Mouse (Mus musculus) right cerebral cortex, postnatal 36 days (tissue): ENCODE results near the gene Gm973.

Experiments
- DNase-seq, 2 experiments: peaks; one replicate each; pipeline ENCODE4 v3.0.0; 2022; ENCODE audit warnings: low spot score in 2 of 2, mixed read lengths in 1 of 2

Gene Gm973

DNA sequence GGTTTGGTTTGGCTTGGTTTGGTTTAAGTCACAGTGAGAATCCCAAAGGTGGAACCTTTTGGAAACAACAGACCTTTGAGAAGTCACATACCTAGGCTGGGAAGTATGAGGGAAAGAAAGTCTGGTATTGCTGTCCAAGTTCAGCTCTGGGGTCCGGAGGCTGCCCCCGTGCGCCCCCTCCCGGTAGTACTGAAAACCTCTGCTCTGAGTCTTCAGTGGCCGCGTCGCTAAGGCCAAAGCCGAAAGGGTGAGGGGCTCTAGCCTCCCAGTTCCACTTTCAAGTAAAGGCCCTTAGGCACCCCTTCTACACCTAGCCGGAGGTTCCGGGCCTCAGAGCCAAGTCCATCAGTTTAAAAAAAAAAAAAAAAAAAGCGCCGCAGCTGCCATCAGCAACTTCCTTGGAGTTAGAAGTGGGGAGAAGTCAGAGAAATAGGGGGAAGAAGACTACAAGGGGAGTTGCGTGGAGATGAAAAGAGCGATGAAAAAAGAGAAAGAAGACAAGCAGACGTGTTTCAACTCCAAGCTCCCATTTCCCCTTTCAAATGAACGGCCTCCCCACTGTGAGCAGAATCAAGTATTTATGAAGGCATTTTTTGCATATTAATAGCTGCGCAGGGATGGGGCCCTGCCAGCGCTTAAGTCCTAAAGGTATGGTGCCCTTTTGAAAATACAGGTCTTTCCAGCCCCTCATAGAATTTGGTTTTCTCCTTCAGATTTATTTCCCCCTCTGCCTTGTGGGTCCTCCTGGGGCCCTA, 68.8 kb downstream of the Gm973 start:
- DNase-seq = peak in 1 of 2 experiments; percentile 20

DNA sequence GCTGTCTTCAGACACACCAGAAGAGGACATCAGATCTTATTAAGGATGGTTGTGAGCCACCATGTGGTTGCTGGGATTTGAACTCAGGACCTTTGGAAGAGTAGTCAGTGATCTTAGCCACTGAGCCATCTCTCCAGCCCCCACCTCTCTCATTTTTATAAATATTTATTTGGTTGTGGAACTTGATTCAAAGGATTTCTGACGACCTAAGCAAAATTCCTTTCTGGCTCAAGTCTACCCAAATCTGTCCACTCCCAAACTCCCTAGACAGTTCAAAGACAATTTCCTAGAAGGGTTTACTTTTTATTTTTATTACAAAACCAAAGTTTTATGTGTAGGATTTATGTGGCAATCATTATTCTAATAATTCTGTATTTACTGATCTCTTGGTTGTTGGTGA, 73.2 kb downstream of the Gm973 start:
- DNase-seq = no peak

DNA sequence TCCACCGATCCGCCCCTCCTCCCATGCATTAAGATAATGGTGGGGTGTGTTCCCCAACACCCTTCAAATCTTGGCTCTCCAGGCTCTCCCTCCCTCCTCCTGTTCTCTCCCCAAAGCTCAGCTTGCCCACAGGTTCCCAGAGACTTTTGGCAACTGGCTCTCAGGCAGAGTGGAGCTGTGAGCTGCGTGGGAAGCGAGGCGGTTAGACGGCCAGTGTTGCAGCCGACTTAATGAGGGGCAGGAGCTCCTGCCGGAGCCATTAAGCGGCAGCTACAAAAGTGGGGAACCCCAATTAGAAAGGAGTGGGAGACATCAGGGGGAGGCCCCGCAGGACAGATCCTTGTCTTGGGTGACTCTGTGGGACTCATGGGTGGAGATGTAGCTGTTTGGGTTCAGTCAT, 76.3 kb downstream of the Gm973 start:
- DNase-seq = peak in 1 of 2 experiments; percentile 36

DNA sequence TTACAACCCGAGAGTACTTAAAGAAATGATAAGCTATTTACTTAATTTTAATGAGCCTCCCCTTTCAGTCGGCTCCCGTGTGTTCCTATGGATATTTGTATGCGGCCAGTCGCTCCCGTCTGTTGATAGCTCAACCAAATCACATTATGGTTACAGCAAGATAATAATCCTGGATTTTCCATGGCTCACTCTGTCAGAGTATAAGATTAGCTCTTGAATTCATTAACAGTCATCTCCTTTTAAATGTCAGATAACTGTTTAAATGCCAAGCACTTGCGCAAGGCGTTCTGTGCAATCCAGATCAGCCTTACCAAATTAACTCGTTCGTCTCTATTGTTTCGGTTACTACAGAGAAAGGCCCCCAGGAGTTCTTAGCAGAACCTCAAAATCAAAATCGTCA, 76.8 kb downstream of the Gm973 start:
- DNase-seq = no peak

DNA sequence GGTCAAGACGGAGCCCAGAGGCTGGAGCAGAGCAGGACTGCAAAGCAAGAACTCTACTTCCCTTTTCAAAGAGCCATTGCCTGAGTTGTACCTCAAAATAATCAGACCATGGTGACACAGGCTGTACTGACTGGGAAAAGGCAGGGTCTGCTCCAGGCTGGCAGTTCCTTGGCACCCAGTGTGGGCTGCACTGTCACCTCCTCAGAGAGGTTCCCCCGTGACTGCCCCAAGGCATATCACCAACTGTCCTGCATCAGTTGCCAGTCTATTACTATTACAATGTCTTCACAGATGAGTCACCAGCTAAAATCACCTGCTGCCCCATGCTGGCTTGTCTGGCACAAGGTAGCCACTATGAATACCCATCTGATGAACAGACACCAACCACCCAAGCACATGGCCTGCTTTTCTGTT, 77.6 kb downstream of the Gm973 start:
- no peak for DNase-seq

DNA sequence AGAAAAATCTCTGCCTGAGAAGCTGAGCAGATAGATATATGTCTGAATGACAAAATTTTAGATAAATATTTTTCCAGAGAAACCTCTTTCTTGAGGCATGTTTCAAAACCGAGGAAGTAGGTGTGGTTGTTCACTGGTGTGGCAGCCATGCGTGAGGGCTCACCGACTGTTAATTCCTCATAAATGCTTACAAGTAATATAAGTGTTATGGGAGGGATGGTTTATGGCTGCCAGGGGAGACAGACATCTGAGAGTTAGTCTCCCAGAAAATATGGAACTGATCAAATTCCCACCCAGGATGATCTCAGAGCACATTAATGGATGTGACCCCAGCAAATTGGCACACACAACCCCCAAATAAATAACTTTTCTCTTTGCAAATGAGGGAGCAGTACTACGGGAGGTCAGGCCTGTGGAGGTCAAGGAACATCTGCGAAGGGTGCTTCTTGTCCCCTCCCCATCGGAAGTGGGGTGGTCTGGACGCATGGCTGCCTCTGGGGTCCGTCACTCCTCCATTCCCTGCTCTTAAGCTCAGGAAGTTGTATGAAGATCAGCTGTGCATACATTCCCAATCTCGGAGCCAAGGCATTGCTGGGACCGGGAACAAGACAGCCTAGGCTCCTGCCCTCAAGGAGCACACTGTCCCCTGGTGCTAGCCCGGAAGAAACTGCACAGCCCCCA, 78.7 kb downstream of the Gm973 start:
- no peak for DNase-seq

DNA sequence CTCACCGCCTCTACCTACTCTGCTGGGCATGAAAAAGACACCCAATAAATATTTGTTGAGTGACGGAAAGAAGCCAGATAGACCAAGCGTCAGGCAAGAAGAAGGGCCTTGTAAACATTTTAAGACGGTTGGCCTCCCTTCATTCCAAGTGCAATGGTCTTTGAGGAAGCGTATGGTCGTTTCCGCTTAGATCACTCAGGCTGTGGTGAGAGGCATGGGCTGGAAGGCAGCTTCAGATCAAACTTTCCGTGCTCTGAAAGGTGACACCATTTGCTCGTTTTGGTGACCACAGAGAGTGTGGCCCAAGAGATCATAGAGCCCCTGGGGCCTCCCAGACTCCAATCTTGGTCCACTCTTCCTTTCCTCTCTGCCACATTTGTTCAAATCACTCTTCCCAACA, 79.5 kb downstream of the Gm973 start:
- DNase-seq = no peak

DNA sequence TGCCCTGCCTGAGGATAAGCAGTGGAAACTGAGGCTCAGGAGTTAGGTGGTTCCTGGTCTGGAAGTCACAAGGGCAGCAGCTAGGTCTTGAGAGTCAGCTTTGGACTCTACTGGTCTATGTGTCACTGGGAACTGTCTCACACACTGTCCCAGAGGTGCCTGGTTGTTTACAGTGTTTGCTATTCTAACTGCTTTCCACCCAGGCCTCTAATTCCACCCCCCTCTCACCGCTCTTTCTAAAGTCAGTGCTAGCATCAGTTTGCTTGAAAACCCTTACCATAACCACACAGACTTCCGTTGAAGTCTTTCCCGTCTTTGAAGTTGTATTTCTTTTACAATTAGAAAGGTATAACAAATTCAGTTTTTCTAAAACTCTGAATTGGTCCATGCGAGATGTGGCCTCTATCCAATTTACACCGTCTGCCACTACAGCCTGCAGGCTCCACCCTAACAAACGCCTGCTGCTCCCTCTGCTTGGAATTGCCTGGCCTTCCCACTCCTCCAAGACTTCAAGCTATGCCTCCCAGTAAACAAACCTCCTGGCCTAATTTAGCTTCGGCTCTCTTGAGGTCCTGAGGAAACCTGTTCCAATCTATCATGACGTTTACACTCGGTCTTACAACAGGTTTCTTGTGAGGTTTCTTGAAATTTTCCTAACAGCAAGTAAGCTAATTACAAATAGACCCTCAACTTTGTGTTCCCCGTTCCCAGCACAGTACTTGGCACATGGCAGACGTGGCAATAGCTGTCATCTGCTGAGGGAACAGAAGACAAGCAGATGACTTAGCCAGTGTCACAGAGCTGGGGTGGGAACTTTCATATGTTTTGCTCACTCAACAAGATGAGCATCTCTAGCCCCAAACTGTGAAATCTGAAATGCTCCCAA, 86.7 kb downstream of the Gm973 start:
- no peak for DNase-seq

DNA sequence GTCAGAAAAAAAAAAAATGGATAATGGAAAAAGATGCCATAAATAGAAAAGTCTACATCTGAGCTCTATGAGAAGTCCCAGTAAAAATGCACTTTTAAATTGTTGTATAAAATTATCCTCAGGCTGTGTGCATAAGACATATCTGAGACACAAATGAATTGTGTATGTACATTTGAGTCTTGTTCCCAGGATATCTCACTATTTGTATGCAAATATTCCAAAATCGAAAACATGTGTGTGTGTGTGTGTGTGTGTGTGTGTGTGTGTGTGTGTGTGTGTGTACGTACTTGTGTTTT, 87.3 kb downstream of the Gm973 start:
- no peak for DNase-seq

DNA sequence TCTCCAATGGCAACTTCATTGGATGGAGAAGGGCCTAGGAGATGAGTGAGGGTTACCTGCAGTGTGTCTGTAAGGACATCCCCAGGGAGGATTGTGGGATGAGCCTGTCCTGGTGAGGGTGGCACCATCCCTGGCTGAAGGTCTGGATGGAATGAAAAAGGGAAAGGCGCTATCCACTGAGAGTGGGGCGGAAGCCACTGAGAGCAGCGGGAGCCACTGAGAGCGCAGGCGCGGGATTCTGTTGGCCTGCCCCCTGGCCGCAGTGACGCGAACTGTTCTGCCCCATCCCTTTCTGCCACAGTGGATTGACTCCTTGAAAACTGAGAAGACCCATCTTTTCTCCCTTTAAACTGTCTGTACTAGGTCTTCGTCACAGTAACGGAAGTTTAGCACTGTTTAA, 87.8 kb downstream of the Gm973 start:
- DNase-seq = no peak

DNA sequence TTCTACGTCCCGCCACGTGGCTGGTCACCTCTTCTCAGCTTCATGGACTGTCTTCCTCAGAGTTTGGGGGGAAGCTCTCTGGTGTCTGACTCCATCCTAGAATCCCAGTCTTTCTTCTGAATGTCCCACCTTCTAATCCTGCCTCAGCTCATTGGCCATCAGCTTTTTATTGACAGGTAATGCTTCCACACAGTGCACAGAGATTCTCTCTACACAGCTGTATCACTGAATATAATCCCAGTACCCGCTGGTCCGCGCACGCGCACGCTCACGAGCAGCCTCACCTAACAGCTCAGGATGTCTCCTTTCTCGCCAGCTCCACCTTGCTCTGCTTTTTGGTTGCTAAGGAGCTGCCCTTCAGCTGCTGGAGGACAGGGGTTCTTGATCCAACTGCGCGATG, 90.4 kb downstream of the Gm973 start:
- no peak for DNase-seq

DNA sequence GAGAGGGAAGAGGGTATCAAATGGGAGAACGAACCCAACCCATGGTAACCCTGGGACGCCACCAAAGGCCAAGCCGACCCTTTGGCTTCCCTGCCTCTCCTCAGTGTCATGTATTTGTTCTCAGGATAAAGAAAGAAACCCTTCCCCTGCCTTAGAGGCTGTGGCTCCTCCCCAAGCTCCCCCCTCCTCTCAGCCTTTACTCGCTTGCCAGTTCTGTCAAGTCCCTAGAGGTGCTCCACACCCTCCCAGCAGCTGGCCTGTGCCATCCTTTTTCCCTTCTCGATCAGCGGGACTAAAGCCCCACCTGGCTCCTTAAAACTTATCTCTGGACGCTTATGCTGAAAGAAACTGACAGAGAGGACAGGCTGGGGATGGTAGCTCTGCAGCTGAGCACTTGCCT, 91.0 kb downstream of the Gm973 start:
- DNase-seq = no peak

DNA sequence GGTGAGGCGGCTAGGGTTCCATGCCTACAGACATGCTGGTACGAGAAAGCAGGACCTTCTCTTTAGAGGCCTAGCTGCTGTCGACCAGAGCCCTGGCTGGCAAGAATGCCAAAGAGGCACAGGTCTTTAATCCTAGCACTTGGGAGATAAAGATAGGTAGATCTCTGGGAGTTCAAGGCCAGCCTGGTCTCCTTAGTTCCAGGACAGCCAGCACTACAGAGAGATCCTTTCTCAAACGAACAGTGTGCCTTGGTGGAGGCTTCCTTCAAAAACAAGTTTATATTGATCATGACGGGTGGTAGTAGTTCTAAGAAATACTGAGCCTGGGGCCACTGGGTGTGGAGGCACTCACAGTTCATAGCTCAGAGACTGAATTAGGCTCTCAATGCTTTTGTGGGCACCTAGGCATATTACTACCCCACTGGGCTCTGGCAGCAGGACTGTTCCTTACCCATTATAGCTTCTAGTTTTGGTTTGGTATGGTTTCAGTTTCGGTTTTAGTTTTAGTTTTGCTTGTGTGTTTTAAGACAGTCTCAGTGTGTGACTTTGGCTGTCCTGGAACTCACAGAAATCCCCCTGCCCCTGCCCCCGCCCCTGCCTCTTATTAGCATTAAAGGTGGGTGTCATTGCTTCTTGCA, 92.2 kb downstream of the Gm973 start:
- DNase-seq = no peak

DNA sequence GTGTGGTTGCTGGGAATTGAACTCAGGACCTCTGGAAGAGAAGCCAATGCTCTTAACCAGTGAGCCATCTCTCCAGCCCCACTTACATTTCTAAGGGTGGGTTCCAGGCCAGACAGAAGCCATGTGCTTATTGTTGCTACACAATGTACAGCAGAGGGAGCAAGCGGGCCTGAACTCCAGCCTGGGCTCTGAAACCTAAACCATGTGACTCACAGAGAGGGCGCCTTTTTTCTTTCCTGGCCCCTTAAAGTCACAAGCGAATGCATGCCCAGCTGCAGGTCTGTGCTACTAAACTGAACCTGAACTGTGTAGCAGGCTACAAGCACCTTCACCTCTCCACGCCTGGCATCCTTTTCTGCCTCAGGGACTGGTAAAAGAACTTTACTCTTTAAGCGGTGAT, 92.9 kb downstream of the Gm973 start:
- no peak for DNase-seq

DNA sequence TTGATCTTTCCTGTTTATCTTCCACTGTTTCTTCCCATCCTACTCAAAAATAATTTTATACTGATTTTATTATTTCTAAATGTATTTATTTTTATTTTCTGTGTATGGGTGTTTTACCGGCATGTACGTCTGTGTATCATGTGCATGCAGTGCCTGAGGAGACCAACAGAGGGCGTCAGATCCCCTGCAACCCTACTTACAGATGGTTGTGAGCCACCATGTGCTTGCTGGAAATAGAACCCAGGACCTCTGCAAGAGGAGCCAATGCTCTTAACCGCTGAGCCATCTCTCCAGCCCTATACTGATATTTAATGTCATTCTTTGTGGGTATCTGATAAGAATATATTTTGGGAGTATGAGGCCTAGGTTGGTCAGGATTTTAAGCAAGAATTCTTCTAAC, 93.4 kb downstream of the Gm973 start:
- no peak for DNase-seq

DNA sequence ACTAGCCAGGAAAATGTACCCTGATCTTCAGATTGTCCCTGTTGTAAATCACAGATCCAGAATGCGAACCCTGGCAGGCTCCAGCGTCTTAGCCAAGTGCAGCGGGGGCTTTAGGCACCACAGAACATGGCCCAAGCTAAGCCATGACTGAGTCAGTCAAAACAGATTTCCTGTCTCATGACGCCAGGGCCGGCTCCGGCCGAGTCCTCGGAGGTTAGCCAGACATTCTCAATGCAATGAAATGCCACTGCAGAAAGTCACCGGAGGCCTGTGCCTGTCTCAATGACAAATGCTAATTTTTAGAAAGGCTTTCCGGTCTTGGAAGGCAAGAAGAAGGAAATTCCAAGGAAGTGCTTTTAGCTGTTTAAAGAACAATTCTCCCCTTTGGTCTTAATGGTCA, 93.8 kb downstream of the Gm973 start:
- no peak for DNase-seq

DNA sequence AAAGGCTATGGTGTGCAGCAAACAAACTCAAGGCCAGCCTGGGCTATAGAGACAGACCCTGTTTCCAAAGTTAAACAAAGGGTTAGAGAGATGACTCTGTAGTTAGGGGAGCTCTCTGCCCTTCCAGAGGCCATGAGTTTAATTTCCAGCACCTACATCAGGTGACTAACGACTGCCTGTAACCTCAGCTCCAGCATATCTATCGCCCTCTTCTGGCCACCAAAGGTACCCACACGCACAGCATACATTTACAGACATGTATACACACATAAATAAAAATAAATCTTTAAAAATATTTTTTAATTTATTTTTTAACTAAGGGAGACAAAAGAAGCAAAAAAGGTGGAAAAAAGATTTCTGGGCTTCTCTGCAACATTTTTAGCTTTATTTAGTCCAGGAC, 94.9 kb downstream of the Gm973 start:
- no peak for DNase-seq

DNA sequence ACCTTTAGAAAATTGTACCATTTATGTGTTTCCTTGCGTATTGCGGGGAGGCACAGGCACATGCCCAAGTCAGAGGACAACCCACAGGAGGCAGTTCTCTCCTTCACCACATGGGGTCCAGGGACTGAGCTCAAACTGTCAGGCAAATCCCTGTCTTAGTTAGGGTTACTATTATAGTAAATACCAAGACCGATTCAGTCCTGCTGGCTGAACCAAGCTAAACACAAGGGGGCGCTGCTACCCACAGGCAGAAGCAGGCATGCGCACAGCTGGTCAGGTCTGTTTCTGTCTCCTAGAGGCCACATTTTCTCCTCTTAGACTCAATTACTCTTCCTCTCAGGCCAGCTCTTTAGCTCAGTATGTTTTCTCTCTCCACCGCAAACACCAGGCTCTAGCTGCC, 97.7 kb downstream of the Gm973 start:
- no peak for DNase-seq

DNA sequence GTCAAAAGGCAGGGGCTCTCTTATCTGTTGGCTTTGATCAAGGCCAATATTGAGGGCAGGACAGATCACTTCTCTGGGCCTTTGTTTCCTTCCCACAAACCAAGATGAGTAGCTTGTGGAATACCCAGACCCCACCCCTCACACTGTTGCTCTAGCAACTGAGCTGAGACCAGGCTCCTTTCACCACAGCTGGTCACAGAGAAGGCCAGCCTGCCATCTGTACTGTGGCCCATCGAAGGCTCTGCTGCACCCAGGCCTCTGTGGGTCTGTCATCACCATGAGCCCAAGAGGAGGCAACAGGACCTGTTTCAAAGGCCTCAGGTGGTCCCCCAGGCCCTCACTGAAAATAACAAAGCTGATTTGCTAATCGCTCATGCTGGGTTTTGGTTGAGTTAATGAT, 99.0 kb downstream of the Gm973 start:
- no peak for DNase-seq

DNA sequence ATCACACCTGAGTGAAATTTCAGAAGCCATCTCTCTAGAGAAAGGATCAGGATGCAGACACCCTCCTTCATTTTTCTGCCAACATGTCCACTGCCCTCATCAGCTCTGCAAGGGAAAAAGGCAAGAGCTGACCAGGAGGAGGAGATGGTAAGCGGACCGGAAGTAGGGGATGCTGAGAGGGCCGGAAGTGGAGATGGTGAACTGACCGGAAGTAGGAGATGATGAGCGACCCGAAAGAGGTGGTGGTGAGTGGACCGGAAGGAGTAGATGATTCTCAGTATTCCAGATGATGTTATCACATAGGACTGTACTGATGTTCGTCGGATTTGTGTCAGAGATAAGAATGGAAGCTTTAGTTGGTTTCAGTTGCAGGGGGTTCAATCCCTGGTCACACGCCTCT, 103.1 kb downstream of the Gm973 start:
- DNase-seq = no peak

DNA sequence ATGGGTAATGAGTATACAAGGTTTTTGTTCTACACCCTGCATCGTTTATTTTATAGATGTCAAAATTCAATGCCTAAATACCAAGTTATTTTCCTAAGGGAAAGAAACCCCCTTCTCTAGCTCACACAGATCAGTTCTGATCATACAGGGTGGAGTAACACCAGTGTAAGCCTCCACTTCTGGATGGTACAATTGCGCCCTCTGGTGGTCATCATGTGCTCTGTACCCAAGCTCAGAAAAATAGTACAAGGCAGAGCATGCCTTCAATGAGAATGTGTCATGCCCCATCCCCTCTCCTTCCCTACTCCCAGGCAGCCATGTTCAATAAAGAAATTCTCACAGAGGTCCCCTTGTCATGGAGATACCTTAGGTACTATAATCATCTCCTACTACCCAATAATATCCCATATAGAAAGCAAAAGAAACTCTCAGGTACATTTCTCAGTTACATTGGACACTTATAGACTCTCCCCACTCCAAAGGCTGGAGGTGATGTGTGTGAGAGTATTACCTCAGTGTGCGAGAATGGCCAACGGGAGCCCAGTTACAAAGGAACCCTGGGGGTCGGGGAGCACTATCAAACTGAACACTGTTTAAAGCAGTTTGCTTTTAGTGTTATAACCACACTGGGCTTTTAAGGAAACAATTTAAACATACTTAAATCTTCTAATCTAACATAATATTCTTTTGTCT, 107.4 kb downstream of the Gm973 start:
- DNase-seq = peak; percentile 22 to 32

DNA sequence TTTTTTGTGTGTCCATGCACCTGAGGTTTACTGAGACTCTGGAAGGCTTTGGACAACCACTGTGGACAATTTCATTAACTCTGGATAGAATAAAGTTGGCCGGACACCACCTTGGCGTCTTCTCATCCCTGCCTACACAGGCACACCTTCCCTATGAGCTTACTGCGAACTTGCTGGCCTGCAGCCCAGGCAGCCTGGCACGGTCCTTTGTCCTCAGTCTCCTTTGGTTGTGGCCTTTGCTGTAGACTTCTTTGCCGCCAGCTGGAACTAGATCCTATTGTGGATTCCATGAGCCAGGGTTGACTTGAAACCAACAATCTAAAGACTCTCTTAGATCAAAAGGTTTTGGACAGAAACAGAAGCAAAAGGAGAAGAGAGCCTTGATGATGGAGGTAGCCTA, 109.3 kb downstream of the Gm973 start:
- DNase-seq = no peak
